Mouse (Mus musculus): Measurements from ENCODE around the gene Colec11. TPM values are rescaled to one million over a fixed set of nuclear protein-coding genes. Genes with fewer than 3 reads are reported as not detected.
A peak's percentile ranks its signal among the peaks of the same experiment; 100 is the strongest.

Colec11 gene
- polyA plus RNA-seq, 1 experiment: 0.91 TPM

DNA sequence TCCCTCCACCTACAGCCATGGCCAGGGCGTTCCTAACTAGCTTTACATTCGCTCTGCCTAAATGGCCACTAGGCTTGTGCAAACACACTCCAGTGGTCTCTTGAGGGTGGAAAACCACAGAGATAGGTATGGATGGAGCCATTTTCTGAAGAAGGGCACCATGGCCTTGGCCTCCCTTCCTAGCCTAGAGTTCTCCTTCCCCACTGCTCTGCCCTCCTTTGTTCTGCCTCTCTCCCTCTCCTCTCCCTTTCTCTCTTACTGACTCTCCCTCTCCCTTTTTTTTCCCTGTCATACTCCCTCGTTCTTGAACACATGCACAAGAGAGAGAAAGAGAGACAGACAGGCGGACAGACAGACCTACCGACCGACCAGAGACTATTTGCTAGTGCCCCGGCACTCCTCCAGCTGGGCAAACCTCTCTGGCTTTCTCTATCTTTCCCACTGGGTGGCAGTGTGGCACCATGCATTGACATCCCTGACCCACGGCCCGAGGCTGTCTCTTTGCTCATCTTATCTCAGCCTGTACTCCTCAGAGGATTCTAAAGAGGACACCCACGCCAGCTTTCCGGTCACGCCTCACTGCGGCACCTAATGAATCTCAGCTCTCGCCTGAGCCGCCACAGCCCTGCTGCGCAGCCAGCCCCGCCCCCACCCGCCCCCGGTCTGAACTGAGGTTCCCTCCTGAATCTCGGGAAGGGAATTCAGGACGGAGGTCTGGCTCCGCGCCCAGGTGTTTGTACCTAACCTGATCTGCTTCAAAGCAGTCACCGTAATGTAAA, 33.9 kb downstream of the Colec11 start:
- Histone ChIP-seq H3K4me1 (ENCODE audit: control insufficient read depth, insufficient read depth, low read length) (no peaks in the 10 kb centered on the region), H3K4me3 (replicated peaks; ENCODE audit: extremely low read depth, low read depth, low read length) (peak overlapping the region; percentile 18)
- peak; percentile 60 for DNase-seq
- peak; percentile 85 for TF ChIP-seq CTCF (IDR thresholded peaks at IDR 0.05; ENCODE audit: insufficient read depth, low read length)
- TF ChIP-seq POLR2A (IDR thresholded peaks at IDR 0.05; ENCODE audit: borderline replicate concordance, extremely low read depth, low read depth, low read length): no peak
- whole genome bisulfite sequencing: 8% methylated on average over 24 of the region's 24 CpGs

DNA sequence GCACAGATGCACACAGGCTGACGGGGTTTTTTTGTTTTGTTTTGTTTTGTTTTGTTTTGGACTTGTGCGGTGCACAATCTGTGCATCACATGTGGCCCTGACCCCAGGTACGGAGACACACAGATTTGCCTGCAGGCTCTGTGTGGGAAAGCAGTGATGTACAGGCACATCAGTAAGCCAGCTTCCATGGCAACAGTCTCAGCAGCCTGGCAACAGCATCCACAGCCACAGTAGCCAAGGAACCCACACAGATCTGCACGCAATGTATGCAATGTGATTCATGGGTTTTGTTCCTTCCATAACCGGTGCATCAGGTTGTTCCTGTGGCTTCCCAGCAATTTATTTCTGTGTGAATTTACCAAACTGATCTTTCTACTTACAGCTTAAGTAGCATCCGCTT, 35.2 kb downstream of the Colec11 start:
- DNase-seq: no peak
- 79% methylated on average over 6 of the region's 6 CpGs for WGBS
- no peak for TF ChIP-seq POLR2A (IDR thresholded peaks at IDR 0.05; ENCODE audit: borderline replicate concordance, extremely low read depth, low read depth, low read length)
- Histone ChIP-seq H3K4me1 (ENCODE audit: control insufficient read depth, insufficient read depth, low read length) (no peaks in the 10 kb centered on the region), H3K4me3 (replicated peaks; ENCODE audit: extremely low read depth, low read depth, low read length) (no peak overlapping the region)

DNA sequence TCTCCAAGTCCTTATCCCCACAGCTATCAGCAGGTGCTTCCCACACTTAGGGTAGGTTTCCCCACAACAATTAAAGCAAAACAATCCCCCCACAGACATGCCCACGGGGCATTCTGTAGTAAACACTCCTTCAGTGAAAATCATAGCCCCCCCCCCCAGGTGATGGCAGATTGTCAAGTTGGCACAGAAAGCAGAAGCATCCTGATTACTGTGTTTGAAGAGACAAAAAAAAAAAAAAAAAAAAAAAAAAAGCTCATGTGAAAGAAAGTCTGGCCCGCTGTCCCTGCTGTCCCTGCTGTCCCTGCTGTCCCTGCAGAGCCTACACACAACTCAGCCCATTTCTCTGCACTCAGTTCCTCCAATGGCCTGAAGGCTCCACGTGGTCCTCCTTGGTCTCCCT, 39.1 kb downstream of the Colec11 start:
- Histone ChIP-seq H3K4me3 (replicated peaks; ENCODE audit: extremely low read depth, low read depth, low read length) (no peak overlapping the region), H3K4me1 (ENCODE audit: control insufficient read depth, insufficient read depth, low read length) (no peaks in the 10 kb centered on the region)
- DNase-seq: no peak
- 40% methylated on average over 3 of the region's 3 CpGs for WGBS
- TF ChIP-seq CTCF (IDR thresholded peaks at IDR 0.05; ENCODE audit: insufficient read depth, low read length) (no peak), POLR2A (IDR thresholded peaks at IDR 0.05; ENCODE audit: borderline replicate concordance, extremely low read depth, low read depth, low read length) (no peak)

DNA sequence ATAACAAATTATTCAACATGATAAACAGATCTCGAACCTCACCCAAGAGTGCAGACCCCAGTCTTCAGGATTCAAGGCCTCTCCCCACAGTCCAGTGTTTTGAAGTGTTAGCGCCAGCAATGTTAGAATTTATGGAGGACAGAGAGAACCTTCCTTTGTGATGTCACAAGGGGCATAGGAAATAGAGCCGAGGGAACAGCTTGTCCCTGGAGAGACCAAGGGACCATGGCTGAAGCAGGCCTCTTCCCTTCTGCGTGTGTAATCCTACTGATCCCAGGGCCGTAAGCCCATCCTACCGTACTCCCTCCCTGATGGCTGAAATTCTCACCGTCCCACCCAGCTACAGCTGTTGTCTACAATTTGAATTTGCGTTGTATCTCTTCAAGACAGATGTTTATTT, 40.8 kb downstream of the Colec11 start, which contains the start of gene Allc:
TSS of gene Allc (minus strand) at position 101 of the 400 bp plus-strand sequence.
- Histone ChIP-seq H3K4me1 (ENCODE audit: control insufficient read depth, insufficient read depth, low read length) (no peaks in the 10 kb centered on the region), H3K4me3 (replicated peaks; ENCODE audit: extremely low read depth, low read depth, low read length) (no peak within 1 kb of the TSS)
- DNase-seq: no peak
- TF ChIP-seq CTCF (IDR thresholded peaks at IDR 0.05; ENCODE audit: insufficient read depth, low read length) (no peak), POLR2A (IDR thresholded peaks at IDR 0.05; ENCODE audit: borderline replicate concordance, extremely low read depth, low read depth, low read length) (no peak)
- 57% methylated on average over 8 of the region's 8 CpGs for WGBS

DNA sequence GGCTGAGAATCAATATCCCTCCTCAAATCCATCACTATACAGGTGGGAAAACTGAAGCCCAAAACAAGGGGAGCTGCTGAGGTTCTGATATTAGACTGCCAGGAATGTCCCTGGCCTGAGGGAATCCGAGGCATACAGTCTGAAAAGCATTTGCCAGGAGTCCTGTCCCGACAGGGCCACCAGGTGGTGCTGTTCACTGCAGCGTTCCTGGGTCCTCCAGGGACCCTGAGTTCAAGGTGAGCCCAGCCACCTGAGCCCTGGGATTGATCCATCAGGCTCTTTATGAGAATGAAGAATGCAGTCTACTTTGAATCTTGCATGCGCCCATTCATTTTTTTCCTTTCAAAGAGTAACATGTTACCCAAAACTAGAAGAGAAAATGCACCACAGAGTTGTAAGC, 44.0 kb downstream of the Colec11 start:
- 36% methylated on average over 4 of the region's 4 CpGs for WGBS
- H3K4me3 ChIP-seq (replicated peaks; ENCODE audit: extremely low read depth, low read depth, low read length): no peak overlapping the region
- TF ChIP-seq CTCF (IDR thresholded peaks at IDR 0.05; ENCODE audit: insufficient read depth, low read length) (peak; percentile 42; the same call in 1 of the 2 replicates), POLR2A (IDR thresholded peaks at IDR 0.05; ENCODE audit: borderline replicate concordance, extremely low read depth, low read depth, low read length) (no peak)
- H3K4me1 ChIP-seq (ENCODE audit: control insufficient read depth, insufficient read depth, low read length): no peaks in the 10 kb centered on the region
- DNase-seq: no peak

DNA sequence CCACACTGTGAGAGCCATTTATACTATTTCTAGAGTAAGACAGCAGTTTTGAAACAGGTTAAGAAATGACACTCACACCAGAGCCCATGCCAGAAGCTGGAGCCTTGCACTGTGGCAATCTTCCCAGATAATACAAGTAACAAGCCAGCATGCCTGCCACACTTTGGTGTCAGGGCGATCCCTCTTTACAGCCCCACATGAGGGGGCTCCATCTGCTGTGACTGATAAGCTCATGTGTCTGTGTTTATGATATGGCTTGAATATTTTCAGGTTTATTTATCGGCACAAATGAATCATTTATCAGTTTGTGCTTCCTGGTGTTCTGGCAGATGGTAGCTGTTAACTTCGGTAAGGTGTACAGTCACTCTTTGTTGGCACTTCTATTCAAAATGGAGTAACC, 45.0 kb downstream of the Colec11 start:
- DNase-seq: no peak
- H3K4me3 ChIP-seq (replicated peaks; ENCODE audit: extremely low read depth, low read depth, low read length): no peak overlapping the region
- TF ChIP-seq POLR2A (IDR thresholded peaks at IDR 0.05; ENCODE audit: borderline replicate concordance, extremely low read depth, low read depth, low read length) (no peak), CTCF (IDR thresholded peaks at IDR 0.05; ENCODE audit: insufficient read depth, low read length) (no peak)

DNA sequence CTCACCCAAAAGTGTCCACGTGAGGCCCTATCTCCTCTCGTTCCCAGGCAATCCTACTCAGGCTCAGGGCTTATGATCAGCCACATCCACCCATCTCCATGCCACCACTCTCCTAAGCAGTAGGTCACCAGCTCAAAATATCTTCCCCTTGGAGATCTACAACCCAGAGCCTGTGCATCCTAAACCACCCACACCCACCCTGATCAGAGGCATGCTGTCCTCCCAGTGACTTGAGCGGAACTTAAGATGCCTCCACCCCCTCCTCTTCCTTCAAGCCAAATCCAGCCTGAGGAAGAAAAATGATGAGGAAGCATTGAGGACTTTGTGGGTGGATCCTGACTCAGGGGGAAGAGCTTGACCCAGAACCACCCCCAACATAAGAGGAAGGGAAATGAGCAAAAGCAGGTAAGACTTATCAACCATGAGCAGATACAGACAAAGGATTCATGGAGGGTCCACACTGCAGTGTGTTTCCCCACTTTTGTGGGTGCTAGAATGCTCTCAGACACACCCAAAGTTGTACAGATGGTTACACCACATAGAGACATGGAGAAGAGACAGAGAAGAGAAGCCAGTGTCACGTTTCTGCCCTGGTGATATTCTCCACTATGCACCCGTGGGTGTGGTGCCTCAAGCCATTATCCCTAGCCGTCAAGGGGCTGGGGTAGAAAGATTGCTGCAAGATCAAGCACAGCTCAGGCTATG, 47.7 kb downstream of the Colec11 start:
- H3K4me3 ChIP-seq (replicated peaks; ENCODE audit: extremely low read depth, low read depth, low read length): no peak overlapping the region
- no peak for DNase-seq
- WGBS: 64% methylated on average over 6 of the region's 6 CpGs
- TF ChIP-seq CTCF (IDR thresholded peaks at IDR 0.05; ENCODE audit: insufficient read depth, low read length) (no peak), POLR2A (IDR thresholded peaks at IDR 0.05; ENCODE audit: borderline replicate concordance, extremely low read depth, low read depth, low read length) (no peak)
- no peaks in the 10 kb centered on the region for H3K4me1 ChIP-seq (ENCODE audit: control insufficient read depth, insufficient read depth, low read length)

More for the DNA sequence above, 45.0 kb downstream of the Colec11 start:
- WGBS: 65% methylated on average over 3 of the region's 3 CpGs
- no peaks in the 10 kb centered on the region for H3K4me1 ChIP-seq (ENCODE audit: control insufficient read depth, insufficient read depth, low read length)

DNA sequence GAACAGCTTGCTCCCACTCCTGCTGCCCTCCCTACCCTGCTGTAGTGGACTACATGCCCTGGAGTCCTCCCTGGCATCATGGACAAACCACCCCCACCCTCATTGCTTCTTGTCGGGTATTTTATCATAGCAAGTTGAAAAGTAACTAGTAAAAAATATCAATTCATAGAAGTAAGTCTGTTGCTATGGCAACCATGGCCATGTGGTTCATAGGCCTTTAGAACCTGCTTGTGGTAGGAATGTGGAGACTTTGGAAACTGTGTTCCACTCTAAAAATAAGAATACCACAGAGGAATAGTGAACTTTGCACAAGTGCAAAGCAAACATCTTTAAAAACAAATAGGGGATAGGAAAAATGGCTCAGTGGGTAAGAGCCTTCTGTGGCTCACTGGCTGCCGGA, 50.9 kb downstream of the Colec11 start:
- TF ChIP-seq CTCF (IDR thresholded peaks at IDR 0.05; ENCODE audit: insufficient read depth, low read length) (no peak), POLR2A (IDR thresholded peaks at IDR 0.05; ENCODE audit: borderline replicate concordance, extremely low read depth, low read depth, low read length) (no peak)
- DNase-seq: no peak
- Histone ChIP-seq H3K4me3 (replicated peaks; ENCODE audit: extremely low read depth, low read depth, low read length) (no peak overlapping the region), H3K4me1 (ENCODE audit: control insufficient read depth, insufficient read depth, low read length) (no peaks in the 10 kb centered on the region)
- WGBS: 69% methylated on average over 2 of the region's 2 CpGs

DNA sequence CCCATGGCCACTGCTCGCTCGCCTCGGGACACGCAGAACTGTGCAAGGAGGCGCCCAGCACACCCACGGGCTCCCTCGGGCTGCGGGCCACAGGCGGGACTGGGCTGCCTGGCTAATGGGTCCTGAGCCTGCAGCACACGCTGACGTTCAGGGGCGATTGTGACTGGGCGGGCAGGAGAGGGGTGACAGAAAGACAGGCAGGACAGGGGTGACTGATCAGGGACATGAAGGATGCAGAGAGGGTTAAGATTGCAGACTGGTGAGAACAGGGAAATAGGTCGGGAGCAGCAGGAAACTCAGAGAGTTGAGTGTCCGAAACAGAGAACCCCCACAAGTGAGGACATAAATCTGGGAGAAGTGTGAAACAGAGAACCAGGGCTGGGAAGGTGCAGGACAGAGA, 70.9 kb downstream of the Colec11 start, which contains the start of gene Dcdc2c:
TSS of gene Dcdc2c (minus strand) at position 101 of the 400 bp plus-strand sequence.
- Histone ChIP-seq H3K4me1 (ENCODE audit: control insufficient read depth, insufficient read depth, low read length) (no peaks in the 10 kb centered on the region), H3K4me3 (replicated peaks; ENCODE audit: extremely low read depth, low read depth, low read length) (no peak within 1 kb of the TSS)
- TF ChIP-seq CTCF (IDR thresholded peaks at IDR 0.05; ENCODE audit: insufficient read depth, low read length) (no peak), POLR2A (IDR thresholded peaks at IDR 0.05; ENCODE audit: borderline replicate concordance, extremely low read depth, low read depth, low read length) (no peak)
- no peak for DNase-seq
- 64% methylated on average over 15 of the region's 15 CpGs for WGBS

Data from lung, adult 2 months (tissue).